Mouse (Mus musculus) intestine, postnatal 0 days (tissue): ENCODE data around the gene Pou6f1. TPM values are rescaled to one million over a fixed set of nuclear protein-coding genes. Genes with fewer than 3 reads are reported as not detected.
A peak's percentile ranks its signal among the peaks of the same experiment; 100 is the strongest.

Source experiments
- ATAC-seq: fragments of 200-750 bp; cut with Nextera tagmentation; 2 replicates; pipeline ENCODE4 v1.8.0; 2017; ENCODE audit warnings: mild to moderate bottlenecking, moderate TSS enrichment, moderate library complexity
- H3K27ac ChIP-seq: fragments of 300-500 bp; sonication (generic); 2 replicates; pipeline ENCODE4 v1.5.1; 2014; ENCODE audit warnings: mild to moderate bottlenecking, low read depth, low read length, moderate library complexity
- H3K27me3 ChIP-seq: fragments of 300-500 bp; sonication (generic); replicated peaks from 2 replicates; pipeline ENCODE4 v1.6.1; 2014; ENCODE audit warnings: low read length, mixed read lengths; ENCODE audit not compliant: control insufficient read depth, insufficient read depth
- H3K36me3 ChIP-seq: fragments of 300-500 bp; sonication (generic); 2 replicates; pipeline ENCODE4 v1.6.1; 2014; ENCODE audit warnings: mild to moderate bottlenecking, moderate library complexity; ENCODE audit not compliant: control insufficient read depth, insufficient read depth
- H3K4me1 ChIP-seq: fragments of 300-500 bp; sonication (generic); replicated peaks from 2 replicates; pipeline ENCODE4 v1.6.1; 2014; ENCODE audit warnings: antibody characterized with exemption, low read length, mixed read lengths; ENCODE audit not compliant: control insufficient read depth, insufficient read depth
- H3K4me2 ChIP-seq: fragments of 300-500 bp; sonication (generic); replicated peaks from 2 replicates; pipeline ENCODE4 v1.6.1; 2014; ENCODE audit warnings: low read depth, mild to moderate bottlenecking, moderate library complexity
- H3K4me3 ChIP-seq: fragments of 300-500 bp; sonication (generic); 2 replicates; pipeline ENCODE4 v1.5.1; 2014; ENCODE audit warnings: low read depth, low read length
- H3K9ac ChIP-seq: fragments of 300-500 bp; sonication (generic); 2 replicates; pipeline ENCODE4 v1.6.1; 2014; ENCODE audit warnings: mild to moderate bottlenecking, low read depth, low read length
- H3K9me3 ChIP-seq: fragments of 300-500 bp; sonication (generic); 2 replicates; pipeline ENCODE4 v1.6.1; 2016; ENCODE audit warnings: mixed run types; ENCODE audit not compliant: control insufficient read depth
- CTCF ChIP-seq: sonication (generic); IDR thresholded peaks from 2 replicates; pipeline ENCODE4 v1.5.1; 2016; ENCODE audit warnings: low read depth, mild to moderate bottlenecking, control low read depth, antibody characterized with exemption, moderate library complexity
- WGBS: fragments of 180-500 bp; shearing (Covaris S2); extraction: QIAGEN DNeasy Blood & Tissue Kit; methylation state at CpG from one replicate; pipeline ENCODE4 v1.1.7; 2014; 5-methylcytosine and 5-hydroxymethylcytosine counted together
- polyA plus RNA-seq: library from polyadenylated mRNA; unstranded; fragments of >200 nt; fragmentation: Nextera tagmentation; extraction: Ambion mirVana; gene quantifications from 2 replicates; pipeline ENCODE4 v1.2.1, GENCODE M21; 2015

The Pou6f1 gene
- polyA plus RNA-seq, 1 experiment from 2014 or later = 3.0 TPM

DNA sequence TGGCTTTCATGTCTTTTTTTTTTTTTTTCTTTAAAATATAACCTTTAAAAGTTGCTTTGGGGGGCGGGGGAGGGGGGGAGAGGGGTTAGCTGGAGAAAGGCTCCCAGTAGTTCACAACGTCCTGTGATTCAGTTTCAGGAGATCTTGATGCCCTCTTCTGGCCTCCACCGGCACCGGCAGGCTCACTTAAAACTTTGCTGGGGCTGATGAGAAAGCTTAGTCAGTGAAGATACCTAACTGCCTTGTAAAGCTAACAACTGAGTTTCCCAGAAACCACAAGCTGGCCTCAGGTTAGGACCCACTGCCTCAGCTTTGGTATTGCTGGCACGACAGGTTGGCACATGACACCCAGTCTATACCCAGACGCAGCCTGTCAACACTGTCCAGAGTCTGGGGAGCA is 37.9 kb upstream of the Pou6f1 start:
- H3K9ac ChIP-seq = no peak overlapping the region
- H3K4me3 ChIP-seq = peak overlapping the region; percentile 75; the same call in 1 of the 2 replicates
- ATAC-seq = no peak
- WGBS = 16% methylated on average over 6 of the region's 6 CpGs
- H3K4me2 ChIP-seq = peak overlapping the region; percentile 91
- H3K36me3 ChIP-seq = no peaks in the 10 kb centered on the region
- H3K27me3 ChIP-seq = peaks cover 6% of the 10 kb centered on the region; the same call in 1 of the 2 replicates
- peak; percentile 58 for TF ChIP-seq CTCF
- H3K4me1 ChIP-seq = 0 out of 2 replicates have a peak, but pooled peaks cover 3% of the 10 kb centered on the region
- no peaks in the 10 kb centered on the region for H3K9me3 ChIP-seq
- H3K27ac ChIP-seq = no peak overlapping the region

DNA sequence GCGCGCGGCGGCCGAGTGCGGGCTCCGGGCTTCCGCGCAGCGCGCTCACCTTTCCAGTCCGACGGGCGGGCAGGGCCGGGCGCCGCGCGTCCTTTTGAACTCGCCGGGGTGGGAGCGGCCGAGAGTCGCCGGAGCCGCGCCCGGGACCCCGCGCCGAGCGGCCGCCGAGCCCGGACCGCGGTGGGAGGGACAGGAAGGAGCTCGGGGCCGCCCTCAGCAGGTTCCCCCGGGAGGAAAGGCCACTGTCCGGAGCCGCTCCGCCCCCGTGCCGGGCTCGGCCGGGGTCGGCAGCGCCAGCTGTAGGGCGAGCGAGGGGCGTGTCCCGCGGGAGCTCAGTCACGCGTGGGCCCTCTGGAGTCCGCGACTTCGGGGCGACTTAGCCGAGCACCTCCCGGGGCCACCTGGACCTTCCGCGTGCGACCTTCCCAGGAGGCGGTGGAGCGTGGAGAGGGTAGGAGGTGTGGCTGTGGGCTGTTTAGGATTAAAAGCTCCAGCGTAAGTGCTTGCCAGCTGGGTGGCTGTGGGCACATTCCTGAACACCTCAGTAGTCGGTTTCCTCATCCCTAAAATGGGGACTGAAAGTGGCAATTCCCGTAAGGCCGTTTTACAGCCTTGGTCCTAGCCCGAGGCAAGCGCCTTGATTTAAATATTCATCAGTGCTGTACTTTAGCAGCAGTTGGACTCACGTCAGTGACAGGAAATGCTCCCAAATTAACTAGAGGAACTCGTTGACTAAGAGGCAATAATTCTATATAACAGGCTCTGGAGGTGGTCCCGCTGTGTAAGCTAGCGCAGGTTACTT is 37.1 kb upstream of the Pou6f1 start, which contains the start of gene Smagp:
Smagp (minus strand) TSS at position 241 of the 802 bp plus-strand sequence.
- Histone ChIP-seq H3K4me3 (peak within 1 kb of the TSS; percentile 75), H3K36me3 (no peaks in the 10 kb centered on the region), H3K27me3 (peaks cover 6% of the 10 kb centered on the region; the same call in 1 of the 2 replicates), H3K4me1 (0 out of 2 replicates have a peak, but pooled peaks cover 3% of the 10 kb centered on the region), H3K4me2 (peak within 1 kb of the TSS; percentile 91), H3K9ac (peak within 1 kb of the TSS; percentile 81), H3K27ac (peak within 1 kb of the TSS; percentile 92), H3K9me3 (no peaks in the 10 kb centered on the region)
- TF ChIP-seq CTCF = no peak
- WGBS = under 1% methylated on average over 73 of the region's 77 CpGs
- peak; percentile 41 for ATAC-seq

DNA sequence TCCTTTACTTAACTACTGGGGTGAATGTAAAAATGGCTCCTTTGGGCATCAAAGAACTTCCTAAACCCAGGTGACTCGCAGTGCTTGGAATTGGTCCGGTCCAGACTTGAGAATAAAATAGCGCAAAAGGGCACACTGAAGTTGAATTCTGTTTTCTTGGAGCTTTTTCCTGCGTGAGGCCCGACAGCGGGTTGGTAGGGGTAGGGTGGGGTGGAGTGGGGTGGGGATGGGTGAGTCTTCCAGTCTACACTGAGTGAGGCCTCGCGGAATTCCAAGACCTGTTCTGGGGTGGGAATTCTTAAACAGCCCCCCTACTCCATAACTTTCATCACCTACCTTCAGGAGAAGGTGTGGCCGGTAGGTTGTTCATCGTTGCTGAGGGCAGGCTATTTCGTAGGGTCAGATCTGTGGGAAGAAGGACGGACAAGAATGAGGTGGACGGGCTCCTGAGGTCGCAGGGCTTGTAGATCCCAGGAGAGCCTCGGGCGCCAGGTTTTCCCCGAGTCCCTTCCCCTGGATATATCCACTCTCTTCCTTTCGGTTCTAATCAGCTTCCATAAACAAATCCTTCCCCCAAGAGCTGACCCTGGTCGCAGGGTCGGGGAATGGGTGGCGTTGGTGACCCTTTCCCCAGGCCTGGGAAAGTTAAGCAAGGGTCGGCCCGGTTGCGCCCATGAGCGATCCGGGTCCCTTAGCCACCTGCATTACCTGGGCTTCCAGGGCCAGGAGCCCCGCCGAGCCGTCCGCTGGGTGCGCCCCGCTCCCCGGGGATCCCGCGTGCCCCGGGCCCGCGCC is 36.3 kb upstream of the Pou6f1 start:
- Histone ChIP-seq H3K9me3 (no peaks in the 10 kb centered on the region), H3K36me3 (peaks cover 5% of the 10 kb centered on the region; the same call in 1 of the 2 replicates), H3K27ac (peak overlapping the region; percentile 92), H3K4me3 (peak overlapping the region; percentile 75), H3K27me3 (peaks cover 6% of the 10 kb centered on the region; the same call in 1 of the 2 replicates), H3K9ac (peak overlapping the region; percentile 81), H3K4me1 (0 out of 2 replicates have a peak, but pooled peaks cover 3% of the 10 kb centered on the region), H3K4me2 (peak overlapping the region; percentile 91)
- 0 out of 2 replicates have a peak, but pooled peaks have one; percentile 0 for ATAC-seq
- WGBS = 4% methylated on average over 38 of the region's 38 CpGs
- no peak for TF ChIP-seq CTCF

DNA sequence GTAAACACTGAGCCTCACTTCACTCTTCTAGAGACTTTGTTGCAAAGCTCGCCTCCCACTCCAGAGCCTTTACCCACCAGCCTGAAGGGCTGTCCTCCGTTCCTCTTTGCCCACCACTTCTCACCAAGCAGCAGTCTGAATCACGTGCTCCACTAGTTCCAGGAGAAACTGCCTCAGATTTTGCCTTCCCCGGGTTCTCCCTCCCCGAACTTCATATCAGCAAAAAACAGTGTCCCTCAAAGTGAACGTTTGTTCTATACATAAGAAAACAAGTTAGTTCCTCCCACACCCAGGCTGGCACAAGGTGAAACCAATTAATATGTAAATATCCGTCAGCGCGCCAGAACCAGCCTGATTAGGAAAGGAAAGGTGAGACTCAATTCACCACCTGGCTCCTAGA is 35.5 kb upstream of the Pou6f1 start:
- Histone ChIP-seq H3K36me3 (peaks cover 6% of the 10 kb centered on the region; the same call in 1 of the 2 replicates), H3K9ac (no peak overlapping the region), H3K4me2 (peak overlapping the region; percentile 91), H3K27me3 (peaks cover 6% of the 10 kb centered on the region; the same call in 1 of the 2 replicates), H3K27ac (peak overlapping the region; percentile 92), H3K9me3 (no peaks in the 10 kb centered on the region), H3K4me1 (0 out of 2 replicates have a peak, but pooled peaks cover 3% of the 10 kb centered on the region), H3K4me3 (peak overlapping the region; percentile 75)
- ATAC-seq = no peak
- WGBS = 11% methylated on average over 9 of the region's 9 CpGs
- TF ChIP-seq CTCF = no peak

DNA sequence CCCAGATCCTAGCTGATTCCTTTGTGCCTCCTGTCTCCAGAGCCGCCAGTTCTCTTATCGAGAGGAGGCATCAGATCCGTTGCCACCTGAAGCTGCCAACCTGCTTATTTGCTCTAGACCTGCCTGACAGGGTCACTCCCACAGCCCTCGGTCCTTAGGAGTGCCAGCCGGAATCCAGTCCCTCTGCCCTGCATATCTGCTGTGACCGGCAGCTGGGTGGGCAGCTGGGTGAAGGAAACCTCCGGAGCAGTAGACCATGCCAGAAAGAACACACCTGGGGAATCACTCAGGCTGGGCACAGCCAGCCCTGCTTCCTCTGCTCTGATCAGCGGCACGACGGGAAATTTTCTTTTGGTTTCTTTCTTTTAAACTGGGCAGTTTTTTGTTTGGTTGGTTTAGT is 33.6 kb upstream of the Pou6f1 start:
- ATAC-seq = no peak
- no peak for TF ChIP-seq CTCF
- Histone ChIP-seq H3K27me3 (peaks cover 6% of the 10 kb centered on the region; the same call in 1 of the 2 replicates), H3K4me3 (no peak overlapping the region), H3K36me3 (peaks cover 6% of the 10 kb centered on the region; the same call in 1 of the 2 replicates), H3K27ac (peak overlapping the region; percentile 35; the same call in 1 of the 2 replicates), H3K4me2 (peak overlapping the region; percentile 24; the same call in 1 of the 2 replicates), H3K9ac (no peak overlapping the region), H3K9me3 (no peaks in the 10 kb centered on the region), H3K4me1 (no peaks in the 10 kb centered on the region)
- 71% methylated on average over 10 of the region's 10 CpGs for WGBS
